Mouse (Mus musculus): ENCODE measurements around the gene Pfkm. TPM values are rescaled to one million over a fixed set of nuclear protein-coding genes. Genes with fewer than 3 reads are reported as not detected.

Gene Pfkm
- total RNA-seq (2023) = 1 to 10 TPM; 5.6 to 6.6 TPM

GRCm38 (mm10) chr15:98092372-98093120 is at the start of gene Pfkm:
Gene Pfkm, plus strand, starts transcription at chr15:98092589.

DNA sequence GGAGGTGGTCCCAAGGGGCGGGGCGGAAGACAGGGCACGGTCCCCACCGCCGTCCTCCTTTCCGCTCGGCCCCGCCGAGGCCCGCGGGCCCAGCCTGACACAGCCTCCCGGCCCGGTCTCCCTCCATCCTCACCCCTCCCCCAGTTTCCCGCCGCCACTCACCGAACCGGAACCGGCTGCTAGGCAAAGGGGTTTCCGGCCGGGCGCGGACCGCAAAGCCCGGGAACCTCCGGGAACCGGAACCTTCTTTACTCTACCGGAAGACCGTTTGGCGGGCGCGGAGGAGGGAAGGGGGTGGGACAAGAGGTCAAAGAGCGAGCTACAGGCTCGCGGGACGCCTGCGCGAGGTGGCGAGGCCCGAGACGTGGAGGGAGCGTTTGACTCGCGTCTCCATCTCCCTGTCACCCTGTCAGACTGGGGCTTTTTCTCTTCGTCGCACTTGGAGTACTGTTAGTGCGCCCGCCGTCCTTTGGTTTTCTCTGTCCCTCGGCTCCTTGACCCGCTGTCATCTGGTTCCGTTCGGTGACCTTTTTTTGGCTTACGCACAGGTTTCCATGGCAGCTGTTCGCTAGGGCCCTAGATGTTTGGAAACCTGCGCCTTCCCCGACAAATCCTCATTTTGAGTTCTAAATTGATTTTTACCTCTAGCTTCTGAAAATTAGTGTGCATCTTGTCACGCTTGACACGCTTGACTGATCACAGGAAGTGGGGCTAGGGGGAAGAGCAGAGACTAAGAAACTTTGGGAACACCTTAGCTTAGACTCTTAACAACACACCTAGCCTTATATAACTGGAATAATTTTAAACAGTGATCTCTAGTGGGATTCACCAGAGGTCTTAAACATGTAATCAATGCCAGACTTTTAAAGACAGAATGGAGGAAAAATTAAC is 977 bp downstream of the Pfkm start, which contains the start of gene Senp1:
Gene Senp1 (minus strand): TSS at position 624 of the 891 bp plus-strand sequence.

DNA sequence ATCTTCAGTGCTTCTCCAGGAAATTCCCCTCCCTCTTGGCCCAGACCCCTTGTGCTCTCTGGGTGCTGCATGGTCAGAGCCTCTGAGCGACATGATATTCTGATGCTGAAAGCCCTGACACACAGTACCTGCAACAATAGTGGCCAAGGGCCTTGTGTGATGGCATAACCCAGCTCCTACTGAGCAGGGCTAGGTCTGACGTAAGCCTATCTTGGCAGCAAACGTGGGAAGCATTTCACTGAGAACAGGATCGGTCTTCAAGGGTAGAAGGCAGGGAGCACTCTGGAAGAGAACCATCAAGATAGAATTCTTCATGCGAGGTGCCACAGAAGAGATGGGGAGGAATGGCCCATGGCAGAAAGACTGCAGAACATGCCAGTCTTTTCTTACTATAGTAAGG is 73.1 kb downstream of the Pfkm start, which contains the start of gene Asb8:
Gene Asb8 (minus strand): TSS at position 101 of the 400 bp plus-strand sequence.

DNA sequence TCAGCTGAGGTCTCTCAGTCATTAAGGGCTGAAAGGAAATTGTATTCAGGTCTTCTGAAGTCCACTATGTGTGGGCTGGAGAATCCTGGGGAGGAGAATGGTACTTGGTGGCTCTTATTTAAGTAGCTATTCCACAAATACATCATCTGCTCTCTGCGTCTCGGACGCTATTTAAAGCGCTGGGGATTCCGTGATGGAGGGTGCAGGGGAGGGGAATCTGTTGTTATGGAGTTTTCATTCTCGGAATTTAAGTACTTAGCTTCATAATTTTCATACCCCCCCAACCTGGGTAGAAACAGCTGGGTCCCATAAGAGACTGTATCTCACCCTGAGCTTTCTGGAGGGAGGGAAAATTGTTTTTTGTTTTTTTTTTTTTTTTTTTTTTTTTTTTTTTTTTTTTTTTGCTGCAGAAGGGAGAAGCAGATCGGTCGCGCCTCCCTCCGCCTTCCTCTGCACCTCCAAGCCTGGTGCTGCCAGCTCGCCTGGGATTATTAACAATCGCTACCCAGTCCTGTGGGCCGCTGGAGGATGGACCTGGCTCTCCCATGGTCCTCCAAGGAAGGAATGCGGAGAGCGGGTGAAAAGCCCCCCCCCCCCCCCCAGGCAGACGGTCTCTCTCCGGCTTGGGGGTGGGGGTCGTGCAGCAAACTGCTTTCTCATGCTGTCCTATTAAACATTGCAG is 74.7 kb downstream of the Pfkm start, which contains the start of gene Ccdc184:
Gene Ccdc184 (plus strand): TSS at position 196 of the 682 bp plus-strand sequence.

Other genes with a start within 250 kb of the Pfkm start
- 10 to 100 TPM; 24.9 to 25.8 TPM for gene Hdac7, start 248.1 kb upstream of the Pfkm start, total RNA-seq (2023)
- gene Vdr, start 182.0 kb upstream of the Pfkm start, total RNA-seq (2023) = 1 to 10 TPM; 1.8 to 2.2 TPM
- 10 to 100 TPM; 23.1 to 27.8 TPM for gene Tmem106c, start 128.4 kb upstream of the Pfkm start, total RNA-seq (2023)
- gene Col2a1, start 87.9 kb upstream of the Pfkm start, total RNA-seq (2023) = under 1 TPM in 1 of 2 experiments, not detected in 1; 0.15 TPM
- gene Senp1, start 1.2 kb downstream of the Pfkm start, total RNA-seq (2023) = 10 to 100 TPM; 37.6 to 39.5 TPM
- gene Asb8, start 73.0 kb downstream of the Pfkm start, total RNA-seq (2023) = 10 to 100 TPM; 23.3 to 23.4 TPM
- not detected for gene Ccdc184, start 74.6 kb downstream of the Pfkm start, total RNA-seq (2023)
- gene Olfr288, start 103.0 kb downstream of the Pfkm start, total RNA-seq (2023) = not detected
- gene Gm44579, start 128.4 kb downstream of the Pfkm start, total RNA-seq (2023) = not detected
- gene Olfr287, start 128.5 kb downstream of the Pfkm start, total RNA-seq (2023) = not detected
- gene Olfr286, start 141.9 kb downstream of the Pfkm start, total RNA-seq (2023) = not detected
- not detected for gene H1fnt, start 164.7 kb downstream of the Pfkm start, total RNA-seq (2023)
- gene Zfp641, start 203.6 kb downstream of the Pfkm start, total RNA-seq (2023) = under 1 TPM; 0.16 to 0.30 TPM
- not detected for gene Olfr285, start 224.8 kb downstream of the Pfkm start, total RNA-seq (2023)
- not detected for gene Olfr284, start 248.4 kb downstream of the Pfkm start, total RNA-seq (2023)